Mouse (Mus musculus) MEL (cell line): Measurements from ENCODE around the gene Gpr37l1.

ENCODE experiments used
- CHD2 ChIP-seq: IDR thresholded peaks from 2 replicates; pipeline ENCODE4 v1.6.1; 2011; ENCODE audit warnings: low read length, improper control_type of control experiment
- CTCF ChIP-seq, 3 experiments: IDR thresholded peaks in 2 of 3; conservative IDR thresholded peaks in 1 of 3; 2 replicates each; pipeline ENCODE4 v1.5.1; 2011 to 2012; ENCODE audit warnings: low read length in 3 of 3, low read depth in 2 of 3, mild to moderate bottlenecking in 2 of 3, improper control_type of control experiment in 1 of 3, inconsistent platforms in 1 of 3, mixed read lengths in 1 of 3, moderate library complexity in 1 of 3; ENCODE audit not compliant: control insufficient read depth in 1 of 3, insufficient read depth in 1 of 3, poor library complexity in 1 of 3, severe bottlenecking in 1 of 3
- GATA1 ChIP-seq: IDR thresholded peaks from 2 replicates; pipeline ENCODE4 v1.6.1; 2011; ENCODE audit warnings: low read depth, low read length, improper control_type of control experiment
- POLR2A ChIP-seq, 2 experiments: IDR thresholded peaks; 2 replicates each; pipeline ENCODE4 v1.6.1; 2011 to 2012; ENCODE audit warnings: low read length in 2 of 2, mild to moderate bottlenecking in 2 of 2, control low read depth in 1 of 2, improper control_type of control experiment in 1 of 2, low read depth in 1 of 2, moderate library complexity in 1 of 2; ENCODE audit not compliant: control insufficient read depth in 1 of 2, insufficient read depth in 1 of 2, poor library complexity in 1 of 2
- SMC3 ChIP-seq: IDR thresholded peaks from 2 replicates; pipeline ENCODE4 v1.6.1; 2011; ENCODE audit warnings: low read depth, low read length, improper control_type of control experiment
- ZC3H11A ChIP-seq: IDR thresholded peaks from 2 replicates; pipeline ENCODE4 v1.6.1; 2012; ENCODE audit warnings: low read depth, mild to moderate bottlenecking, inconsistent platforms, low read length, improper control_type of control experiment
- ZNF384 ChIP-seq: IDR thresholded peaks from 2 replicates; pipeline ENCODE4 v1.6.1; 2012; ENCODE audit warnings: low read depth, mild to moderate bottlenecking, inconsistent platforms, low read length, improper control_type of control experiment

GRCm38 (mm10) chr1:135181275-135181674 lies 13.8 kb upstream of the Gpr37l1 start:
- no peak for TF ChIP-seq CTCF (IDR thresholded peaks at IDR 0.05 in 2 of 3, conservative IDR thresholded peaks at IDR 0.05 in 1 of 3; ENCODE audit: control insufficient read depth in 1 of 3, insufficient read depth in 1 of 3, low read depth in 2 of 3, low read length in 3 of 3, poor library complexity in 1 of 3, severe bottlenecking in 1 of 3)
- no peak for TF ChIP-seq GATA1
- no peak for TF ChIP-seq POLR2A (IDR thresholded peaks at IDR 0.05; ENCODE audit: control insufficient read depth in 1 of 2, insufficient read depth in 1 of 2, low read depth in 1 of 2, low read length in 2 of 2, poor library complexity in 1 of 2)
- no peak for TF ChIP-seq ZNF384
- TF ChIP-seq CHD2: no peak
- TF ChIP-seq ZC3H11A: no peak
- no peak for TF ChIP-seq SMC3
